Mouse (Mus musculus) lung, postnatal 0 days (tissue): ENCODE measurements around the gene Mfsd4b3.

Experiments used
- CTCF ChIP-seq: IDR thresholded peaks from 2 replicates; pipeline ENCODE4 v1.5.1; 2016; ENCODE audit warnings: antibody characterized with exemption, mild to moderate bottlenecking
- EP300 ChIP-seq: IDR thresholded peaks from 2 replicates; pipeline ENCODE4 v1.6.1; 2016; ENCODE audit warnings: antibody characterized with exemption, mild to moderate bottlenecking, control low read depth

GRCm38 (mm10) chr10:39978231-39978630 is 18.3 kb upstream of the Mfsd4b3 start:
- TF ChIP-seq CTCF (no peak), EP300 (no peak)
